Mouse (Mus musculus) cerebral cortex, adult 2 months (tissue): ENCODE results near the gene Pdcd1.

Source experiments
- WGBS: fragments of 180-500 bp; shearing (Covaris S2); methylation state at CpG from one replicate; pipeline ENCODE4 v1.1.7; 2018; 5-methylcytosine and 5-hydroxymethylcytosine counted together

Pdcd1 gene

DNA sequence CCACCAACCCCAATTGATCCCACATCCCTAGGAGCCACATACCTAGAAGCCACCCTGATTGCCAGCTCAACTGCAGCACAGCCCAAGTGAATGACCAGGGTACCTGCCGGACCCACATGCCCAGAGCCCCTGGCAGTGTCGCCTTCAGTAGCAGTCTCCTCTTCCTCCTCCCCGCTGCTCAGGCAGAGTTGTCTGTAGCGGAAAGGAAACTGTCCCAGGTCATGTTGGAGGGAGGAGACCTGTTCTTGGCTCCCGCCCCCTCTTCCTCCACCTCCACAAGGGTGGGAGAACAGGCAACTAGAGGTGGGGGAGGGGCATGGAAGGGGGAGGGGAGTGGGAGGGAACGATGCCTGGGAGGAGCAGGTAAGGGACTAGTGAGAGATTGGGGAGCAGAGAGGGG lies at the start of gene Pdcd1:
Pdcd1 (minus strand) TSS at position 181 of the 400 bp plus-strand sequence.
- 71% methylated on average over 6 of the region's 6 CpGs for WGBS

GRCm38 (mm10) chr1:94091788-94092187 lies 39.4 kb upstream of the Pdcd1 start:
- 80% methylated on average over 1 of the region's 1 CpGs for WGBS

DNA sequence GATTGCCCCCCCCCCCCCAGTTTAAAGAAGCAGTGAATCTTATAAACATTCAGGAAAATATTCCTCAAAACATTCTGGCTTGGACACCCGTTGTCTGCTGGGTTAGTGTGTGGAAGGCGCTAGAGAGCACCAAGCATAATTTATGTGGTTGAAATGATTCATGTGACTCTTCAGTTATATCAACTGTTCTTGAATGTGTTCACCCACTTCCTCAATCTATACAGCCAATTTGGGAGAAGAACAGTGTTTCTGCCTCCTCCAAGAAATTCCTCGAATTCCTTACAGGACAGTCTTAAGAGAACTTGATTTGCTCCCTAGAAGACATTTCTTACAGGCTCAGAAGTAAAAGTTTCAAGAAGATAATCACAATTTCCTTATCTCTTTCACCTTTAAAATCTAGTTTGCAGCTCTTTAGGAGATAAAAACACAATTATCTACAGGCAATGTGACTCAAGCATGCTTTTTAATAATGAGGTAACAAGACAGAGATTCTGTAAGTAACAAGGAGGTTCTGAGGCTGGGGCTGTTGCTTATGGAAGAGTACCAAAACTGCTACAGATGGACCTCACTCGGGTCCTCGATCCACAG lies 34.1 kb upstream of the Pdcd1 start:
- WGBS: 86% methylated on average over 5 of the region's 5 CpGs

DNA sequence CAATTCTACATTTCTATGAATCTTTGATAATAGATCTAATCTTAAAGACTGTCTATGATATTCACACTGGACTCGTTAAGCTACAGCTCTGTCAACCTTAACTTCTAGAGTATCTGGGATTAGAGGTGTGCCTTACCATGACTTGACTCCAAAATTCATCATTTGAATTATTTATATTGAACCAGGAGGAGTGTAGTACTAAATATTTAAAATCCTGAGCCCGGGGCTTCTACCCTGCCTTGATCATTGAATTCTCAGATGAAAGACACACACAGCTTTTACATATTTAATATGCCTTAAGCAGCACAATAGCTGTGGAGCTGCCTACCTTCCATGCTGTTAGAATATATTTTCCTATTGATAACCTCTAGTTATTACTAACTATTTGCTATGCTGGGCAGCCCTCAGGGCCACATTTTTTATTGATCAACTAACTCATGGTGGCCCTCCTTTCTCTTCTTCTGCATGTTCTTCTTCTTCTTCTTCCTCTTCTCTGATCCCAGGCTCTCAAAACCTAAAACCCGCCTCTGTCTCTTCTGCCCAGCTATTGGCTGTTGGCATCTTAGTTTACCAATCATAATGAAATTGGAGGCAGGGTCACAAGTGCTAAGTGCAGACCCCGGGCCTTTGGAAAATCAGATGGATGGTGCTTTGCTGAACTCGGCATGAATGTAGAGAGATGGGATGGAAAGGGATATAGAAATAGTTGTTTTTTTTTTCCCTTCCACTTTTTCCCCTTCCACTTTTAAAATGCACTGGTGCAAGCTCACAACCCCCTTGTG lies 33.2 kb upstream of the Pdcd1 start:
- 88% methylated on average over 5 of the region's 5 CpGs for WGBS

GRCm38 (mm10) chr1:94081761-94082160 lies 29.4 kb upstream of the Pdcd1 start:
- 92% methylated on average over 6 of the region's 6 CpGs for WGBS

- WGBS: 68% methylated on average over 11 of the region's 11 CpGs
Measured at GRCm38 (mm10) chr1:94081191-94081590, 28.8 kb upstream of the Pdcd1 start.

- 56% methylated on average over 15 of the region's 15 CpGs for WGBS
Measured at GRCm38 (mm10) chr1:94080718-94081117, 28.4 kb upstream of the Pdcd1 start.

DNA sequence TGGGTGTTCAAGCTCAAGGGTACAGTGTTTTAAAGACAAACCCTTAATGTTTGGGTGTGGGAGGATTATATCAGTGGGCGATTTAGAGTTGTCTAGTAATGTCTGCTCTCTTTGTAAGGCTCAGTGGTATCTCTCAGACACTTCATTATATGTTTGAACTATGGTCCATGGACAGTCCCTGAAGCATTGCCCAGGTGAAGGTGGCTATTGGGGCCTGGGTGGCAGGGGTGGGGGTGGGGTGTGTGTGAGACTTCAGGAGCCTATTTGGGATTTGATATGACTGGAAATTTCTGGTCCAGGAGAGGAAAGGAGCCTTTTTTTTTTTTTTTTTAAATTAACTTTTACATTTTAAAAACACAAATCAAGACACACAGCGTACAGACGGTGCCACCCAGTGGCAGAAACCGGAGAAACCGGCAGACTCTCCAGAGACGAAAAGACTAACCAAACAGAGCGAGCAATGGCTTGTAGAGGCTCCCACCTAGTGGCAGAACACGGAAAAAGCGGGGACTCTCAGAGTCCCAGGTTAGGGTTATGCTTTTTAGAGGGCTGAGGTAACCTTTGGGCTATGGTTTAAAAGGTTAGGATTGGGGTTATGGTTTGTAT lies 26.6 kb upstream of the Pdcd1 start:
- WGBS: 1% methylated on average over 9 of the region's 9 CpGs

- WGBS: 79% methylated on average over 3 of the region's 3 CpGs
Measured at GRCm38 (mm10) chr1:94078314-94078713, 26.0 kb upstream of the Pdcd1 start.

GRCm38 (mm10) chr1:94076702-94077101 lies 24.3 kb upstream of the Pdcd1 start:
- 64% methylated on average over 1 of the region's 1 CpGs for WGBS

DNA sequence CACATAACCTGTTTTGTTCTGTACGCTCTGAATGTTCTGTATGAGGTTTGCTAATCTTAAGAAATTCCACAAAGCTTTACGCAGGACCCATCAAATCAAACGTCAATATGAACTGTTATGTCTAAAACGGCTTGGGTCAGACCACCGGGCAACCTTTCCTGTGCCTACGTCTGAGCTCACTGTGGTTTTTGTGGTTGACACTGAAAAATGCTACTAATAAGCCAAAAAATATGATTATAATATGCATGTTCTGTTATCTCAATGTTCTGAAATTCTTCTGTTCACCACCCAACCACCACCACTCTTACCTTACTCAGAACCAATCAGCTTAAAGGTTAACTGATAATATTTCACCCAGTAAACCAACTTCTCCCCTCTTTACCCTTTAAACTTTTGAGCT lies 22.4 kb upstream of the Pdcd1 start:
- 91% methylated on average over 6 of the region's 6 CpGs for WGBS

GRCm38 (mm10) chr1:94058281-94058680 lies 5.9 kb upstream of the Pdcd1 start:
- 75% methylated on average over 1 of the region's 1 CpGs for WGBS

DNA sequence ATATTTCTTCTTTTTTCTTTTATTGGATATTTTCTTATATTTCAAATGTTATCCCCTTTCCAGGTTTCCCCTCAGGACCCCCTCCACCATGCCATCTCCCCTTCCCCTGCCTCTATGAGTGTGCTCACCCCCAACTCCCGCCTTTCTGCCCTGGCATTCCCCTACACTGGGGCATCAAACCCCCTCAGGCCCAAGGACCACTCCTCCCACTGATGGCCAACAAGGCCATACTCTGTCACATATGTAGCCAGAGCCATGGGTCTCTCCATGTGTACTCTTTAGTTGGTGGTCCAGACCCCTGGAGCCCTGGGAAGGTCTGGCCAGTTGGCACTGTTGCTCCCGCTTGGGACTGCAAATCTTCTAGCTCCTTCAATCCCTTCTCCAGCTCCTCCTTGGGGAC lies 5.0 kb upstream of the Pdcd1 start:
- WGBS: 99% methylated on average over 2 of the region's 2 CpGs

- WGBS: 71% methylated on average over 3 of the region's 3 CpGs
Measured at GRCm38 (mm10) chr1:94055966-94056365, 3.6 kb upstream of the Pdcd1 start.

DNA sequence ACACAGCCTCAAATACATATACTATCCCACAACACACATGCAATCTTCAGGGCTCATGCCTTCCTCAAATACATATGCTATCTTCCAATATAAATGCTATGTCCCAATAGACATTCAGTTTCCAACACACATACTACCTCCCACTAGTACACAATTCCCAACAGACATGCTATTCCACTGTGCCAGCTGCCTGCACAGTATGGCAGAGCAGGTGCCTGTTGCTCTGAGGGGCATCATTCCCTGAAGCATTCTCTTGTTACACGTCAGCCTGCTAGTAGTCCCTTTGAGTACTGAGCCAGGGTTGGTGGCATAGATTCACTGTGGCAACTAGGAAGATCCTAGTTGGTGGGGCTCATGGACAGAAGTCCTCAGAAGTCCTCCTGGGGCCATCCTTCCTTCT lies 2.1 kb upstream of the Pdcd1 start:
- WGBS: 51% methylated on average over 1 of the region's 1 CpGs

DNA sequence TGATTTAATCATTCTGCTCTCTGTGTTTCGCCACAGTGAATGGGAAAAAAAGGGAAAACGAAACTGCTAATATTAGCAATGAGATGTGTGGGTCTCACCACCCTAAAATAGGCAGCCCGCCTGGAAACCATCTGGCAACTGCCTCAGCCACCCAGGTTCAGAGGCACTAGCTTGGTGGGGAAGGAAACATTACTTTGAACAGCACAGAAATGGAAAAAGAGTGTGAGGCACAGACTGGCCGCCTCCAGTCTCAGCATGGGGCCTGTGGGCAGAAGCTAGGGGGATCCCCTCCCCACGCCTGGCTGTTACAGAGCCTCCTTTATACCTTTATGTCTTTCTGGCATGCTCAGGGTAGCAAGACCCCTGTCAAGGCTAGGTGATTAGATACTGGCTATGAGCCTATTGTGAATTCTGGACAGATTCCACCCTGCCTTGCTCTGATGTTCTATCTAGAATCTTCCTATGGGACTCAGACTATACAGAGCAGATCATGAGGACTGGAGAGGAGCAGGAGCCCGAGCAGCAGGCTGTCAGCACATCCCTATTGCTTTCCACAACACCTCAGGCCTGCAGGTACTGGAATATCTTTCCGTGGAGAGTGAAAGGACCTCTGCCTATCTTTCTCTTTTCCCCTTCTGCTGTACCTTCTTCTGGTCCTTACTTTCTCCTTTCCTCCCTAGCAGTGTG lies 1.3 kb upstream of the Pdcd1 start:
- WGBS: 34% methylated on average over 7 of the region's 7 CpGs

GRCm38 (mm10) chr1:94051104-94051503 lies 1.2 kb downstream of the Pdcd1 start:
- 78% methylated on average over 5 of the region's 5 CpGs for WGBS

DNA sequence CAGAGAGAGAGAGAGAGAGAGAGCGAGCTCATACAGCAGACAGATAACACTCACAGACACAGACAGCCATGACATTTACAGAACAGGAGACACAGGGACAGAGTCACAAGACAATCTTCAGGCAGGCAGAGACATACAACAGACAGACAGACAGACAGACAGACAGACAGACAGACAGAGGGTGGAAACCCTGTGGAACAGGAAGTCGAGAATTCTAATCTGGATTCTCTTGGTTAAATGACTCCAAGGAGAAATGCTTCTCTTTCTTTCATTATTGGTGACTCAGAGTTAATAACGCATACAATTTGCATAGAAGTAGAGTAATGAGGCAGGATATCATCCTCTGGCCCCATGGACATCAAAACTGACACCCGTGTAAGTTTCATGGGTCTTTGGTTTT lies 5.8 kb downstream of the Pdcd1 start:
- 85% methylated on average over 4 of the region's 4 CpGs for WGBS

DNA sequence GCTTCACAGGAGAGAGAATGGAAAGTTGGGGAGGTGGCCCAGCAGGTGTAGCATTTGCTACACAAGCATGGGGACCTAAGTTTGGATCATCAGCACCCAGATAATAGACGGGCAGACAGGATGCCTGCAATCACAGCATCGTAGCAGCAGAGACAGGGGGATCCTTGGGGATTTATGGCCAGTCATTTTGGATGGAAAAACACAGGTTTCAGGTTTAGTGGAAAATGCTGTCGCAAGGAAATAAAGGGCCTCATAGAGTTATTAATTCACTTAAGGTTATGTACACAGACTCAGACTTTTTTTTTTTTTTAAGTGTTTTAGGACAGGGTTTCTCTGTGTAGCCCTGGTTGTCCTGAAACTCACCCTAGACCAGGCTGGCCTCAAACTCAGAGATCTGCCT lies 6.8 kb downstream of the Pdcd1 start:
- WGBS: 95% methylated on average over 3 of the region's 3 CpGs

DNA sequence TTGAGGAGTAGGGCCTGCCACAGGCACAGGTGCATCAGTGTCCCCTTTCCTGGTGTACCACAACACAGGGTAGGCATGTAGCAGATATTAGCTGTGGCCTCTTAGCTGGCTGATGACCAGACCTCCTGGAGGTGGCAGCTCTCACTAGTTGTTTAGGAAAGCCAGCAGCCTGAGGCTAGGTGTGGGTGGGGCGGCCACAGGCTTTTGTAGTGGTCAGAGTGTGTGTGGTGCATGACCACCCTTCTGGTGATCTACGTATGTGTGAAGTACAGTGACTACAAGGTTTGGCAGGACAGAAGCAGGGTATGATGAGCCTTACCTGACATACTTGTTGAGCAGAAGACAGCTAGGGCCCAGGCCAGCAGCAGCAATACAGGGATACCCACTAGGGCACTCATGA lies 12.0 kb downstream of the Pdcd1 start:
- 100% methylated on average over 2 of the region's 2 CpGs for WGBS

- WGBS: 2% methylated on average over 25 of the region's 25 CpGs
Measured at GRCm38 (mm10) chr1:94034984-94035743, 17.2 kb downstream of the Pdcd1 start.
